ENCODE assay signal across 8 mouse cellular contexts in the genomic region with DNA sequence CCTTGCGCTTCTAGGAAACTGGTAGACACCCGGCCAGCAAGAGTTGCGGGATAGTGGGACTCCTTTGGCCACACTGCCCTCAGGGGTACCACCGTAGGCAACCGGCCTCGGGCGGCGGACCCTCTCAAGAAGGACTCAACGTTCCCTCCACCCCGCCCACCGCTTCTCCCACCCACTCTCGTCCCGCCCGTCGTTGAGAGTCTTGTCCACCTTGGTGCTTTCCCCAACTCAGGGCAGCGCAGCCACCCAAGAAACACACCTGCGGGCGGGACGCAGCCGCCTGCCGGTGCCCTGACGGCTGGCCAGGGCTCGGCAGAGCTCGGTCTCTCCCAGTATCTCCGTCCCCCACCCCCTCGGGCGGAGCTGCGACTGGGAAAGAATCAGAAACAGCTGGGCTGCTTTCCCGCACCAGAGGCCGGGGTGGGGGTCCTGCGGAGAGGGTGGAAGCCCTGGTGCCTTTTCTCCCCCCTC. TPM values are rescaled to one million over a fixed set of nuclear protein-coding genes. Genes with fewer than 3 reads are reported as not detected.
DNase-seq lines count a peak whose midpoint lies in the region; ATAC-seq lines count a peak whose summit lies in the region.

No protein-coding gene starts in this region.

- H3K9ac ChIP-seq in kidney, embryonic 14.5 days (ENCODE audit: low read depth, low read length), result no peak overlapping the region
- peak overlapping the region; percentile 60 for H3K9ac ChIP-seq in embryonic facial prominence, embryonic 14.5 days (ENCODE audit: low read depth, low read length)
- peak overlapping the region; percentile 25; the same call in 1 of the 2 replicates for H3K9ac ChIP-seq in intestine, embryonic 14.5 days (ENCODE audit: low read length)

- H3K9me3 ChIP-seq in kidney, embryonic 14.5 days (ENCODE audit: control insufficient read depth, low read length), result no peaks in the 10 kb centered on the region
- no peaks in the 10 kb centered on the region for H3K9me3 ChIP-seq in embryonic facial prominence, embryonic 14.5 days (ENCODE audit: control insufficient read depth, low read length)
- no peaks in the 10 kb centered on the region for H3K9me3 ChIP-seq in intestine, embryonic 14.5 days (ENCODE audit: control insufficient read depth, low read length)

- WGBS in kidney, embryonic 14.5 days, result 1% methylated on average over 31 of the region's 31 CpGs
- 0% methylated on average over 26 of the region's 31 CpGs for whole genome bisulfite sequencing in embryonic facial prominence, embryonic 14.5 days
- WGBS in intestine, embryonic 14.5 days, result 1% methylated on average over 30 of the region's 31 CpGs

- peaks cover 16% of the 10 kb centered on the region for H3K4me1 ChIP-seq in kidney, embryonic 14.5 days (ENCODE audit: control insufficient read depth, insufficient read depth, low read length)
- H3K4me1 ChIP-seq in embryonic facial prominence, embryonic 14.5 days (ENCODE audit: control insufficient read depth, insufficient read depth, low read length), result peaks cover 29% of the 10 kb centered on the region
- peaks cover 19% of the 10 kb centered on the region for H3K4me1 ChIP-seq in intestine, embryonic 14.5 days (replicated peaks; ENCODE audit: control insufficient read depth, insufficient read depth, low read length)

- H3K36me3 ChIP-seq in kidney, embryonic 14.5 days (ENCODE audit: control insufficient read depth, insufficient read depth, low read length), result no peaks in the 10 kb centered on the region
- no peaks in the 10 kb centered on the region for H3K36me3 ChIP-seq in embryonic facial prominence, embryonic 14.5 days (ENCODE audit: control insufficient read depth, insufficient read depth, low read length)
- H3K36me3 ChIP-seq in intestine, embryonic 14.5 days (ENCODE audit: control insufficient read depth, insufficient read depth, low read length), result no peaks in the 10 kb centered on the region

- peak overlapping the region; percentile 71 for H3K4me2 ChIP-seq in kidney, embryonic 14.5 days (replicated peaks; ENCODE audit: low read depth, low read length)
- H3K4me2 ChIP-seq in embryonic facial prominence, embryonic 14.5 days (ENCODE audit: low read depth, low read length), result peak overlapping the region; percentile 79
- H3K4me2 ChIP-seq in intestine, embryonic 14.5 days (ENCODE audit: low read length), result peak overlapping the region; percentile 74

- peak overlapping the region; percentile 51 for H3K4me3 ChIP-seq in kidney, embryonic 14.5 days (ENCODE audit: low read length)
- H3K4me3 ChIP-seq in embryonic facial prominence, embryonic 14.5 days (ENCODE audit: low read depth, low read length), result peak overlapping the region; percentile 58
- H3K4me3 ChIP-seq in intestine, embryonic 14.5 days (ENCODE audit: low read depth, low read length), result peak overlapping the region; percentile 51

- no peak for DNase-seq in kidney, adult 8-10 months
- peak; percentile 79 for DNase-seq in embryonic facial prominence, embryonic 14.5 days (ENCODE audit: low spot score)
- peak; percentile 75 for DNase-seq in intestine, embryonic 14.5 days (ENCODE audit: low spot score)
- peak; percentile 44 for DNase-seq in lung, postnatal 14 days
- no peak for DNase-seq in frontal cortex, postnatal 10 days (ENCODE audit: low spot score in 2 of 2)
- no peak for DNase-seq in c-Kit-positive CD71-positive TER-119-positive erythroid progenitor cells, embryonic 14.5 days (ENCODE audit: low spot score)

- no peak; the same call in 1 of the 2 replicates for ATAC-seq in kidney, embryonic 14.5 days (ENCODE audit: low FRiP score, low TSS enrichment)
- ATAC-seq in embryonic facial prominence, embryonic 14.5 days (ENCODE audit: low read depth), result peak; percentile 23; the same call in 1 of the 2 replicates
- peak; percentile 22 for ATAC-seq in intestine, embryonic 14.5 days (replicated peaks; ENCODE audit: low FRiP score, low TSS enrichment, low read depth)
- no peak for ATAC-seq in frontal cortex, adult (ENCODE audit: low TSS enrichment)

- no peak overlapping the region for H3K27ac ChIP-seq in kidney, embryonic 14.5 days (ENCODE audit: low read depth, low read length)
- no peak overlapping the region for H3K27ac ChIP-seq in embryonic facial prominence, embryonic 14.5 days (replicated peaks; ENCODE audit: low read depth, low read length)
- H3K27ac ChIP-seq in intestine, embryonic 14.5 days (ENCODE audit: low read depth), result no peak overlapping the region

- H3K27me3 ChIP-seq in kidney, embryonic 14.5 days (ENCODE audit: control insufficient read depth, insufficient read depth, low read length), result peaks cover 55% of the 10 kb centered on the region
- H3K27me3 ChIP-seq in embryonic facial prominence, embryonic 14.5 days (replicated peaks; ENCODE audit: control insufficient read depth, insufficient read depth, low read length), result peaks cover 49% of the 10 kb centered on the region
- H3K27me3 ChIP-seq in intestine, embryonic 14.5 days (replicated peaks; ENCODE audit: control insufficient read depth, insufficient read depth, low read length), result peaks cover 37% of the 10 kb centered on the region

RNA-seq across cellular contexts. Expression of a gene that starts 0.5 kb away (rescaled TPM):
- polyA plus RNA-seq in kidney, embryonic 14.5 days (2014; fragmentation: Nextera tagmentation; extraction: Ambion mirVana), result 0.39 and 0.62 TPM in 2 replicates
- polyA plus RNA-seq in embryonic facial prominence, embryonic 14.5 days (2014; fragmentation: Nextera tagmentation; extraction: Ambion mirVana), result 1.3 and 1.4 TPM in 2 replicates
- 1.9 and 2.8 TPM in 2 replicates for polyA plus RNA-seq in intestine, embryonic 14.5 days (2014; fragmentation: Nextera tagmentation; extraction: Ambion mirVana)

Comparison
In these comparisons a context has a peak if more than half of its experiments do, and no peak if none do; other contexts are left out.
1. ATAC-seq: peak in embryonic facial prominence, embryonic 14.5 days (single experiment) and intestine, embryonic 14.5 days (single experiment); none in kidney, embryonic 14.5 days (single experiment) and frontal cortex, adult (single experiment).
2. DNase-seq: peak in embryonic facial prominence, embryonic 14.5 days (single experiment), intestine, embryonic 14.5 days (single experiment) and lung, postnatal 14 days (single experiment); none in kidney, adult 8-10 months (0 of 2), frontal cortex, postnatal 10 days (0 of 2) and c-Kit-positive CD71-positive TER-119-positive erythroid progenitor cells, embryonic 14.5 days (single experiment).
3. Peak in every context shown above with its lines, with median percentiles within 50 percentile points of each other: H3K4me2 ChIP-seq and H3K4me3 ChIP-seq.